Mouse (Mus musculus) lung, postnatal 0 days (tissue): Measurements from ENCODE around the gene Cyba.

Experiments used
- CTCF ChIP-seq: IDR thresholded peaks from 2 replicates; pipeline ENCODE4 v1.5.1; 2016; ENCODE audit warnings: antibody characterized with exemption, mild to moderate bottlenecking
- EP300 ChIP-seq: IDR thresholded peaks from 2 replicates; pipeline ENCODE4 v1.6.1; 2016; ENCODE audit warnings: antibody characterized with exemption, mild to moderate bottlenecking, control low read depth

DNA sequence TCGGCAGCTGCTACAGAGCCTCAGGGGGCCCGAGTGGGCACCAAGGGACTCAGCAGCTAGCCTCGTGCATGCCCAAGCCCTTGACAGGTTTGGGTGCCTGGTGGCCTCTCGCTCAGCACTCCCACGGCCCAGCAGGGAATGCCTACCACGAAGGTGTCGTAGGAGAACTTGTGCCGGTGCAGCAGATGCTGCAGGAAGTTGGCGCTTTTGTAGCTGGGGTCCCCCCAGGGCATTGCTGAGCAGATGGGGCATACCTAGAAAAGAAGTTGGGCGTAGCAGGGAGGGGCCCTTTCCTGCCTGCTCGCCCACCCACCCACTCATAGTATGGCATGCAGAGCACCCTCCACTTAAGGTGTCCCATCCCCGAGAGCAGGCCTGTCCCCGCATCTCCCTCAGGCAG, 35.1 kb upstream of the Cyba start:
- TF ChIP-seq CTCF (no peak), EP300 (no peak)
